Mouse (Mus musculus) liver, embryonic 11.5 days (tissue): ENCODE results near the gene Krtap20-2. TPM values are rescaled to one million over a fixed set of nuclear protein-coding genes. Genes with fewer than 3 reads are reported as not detected.
"Not testable (repeated sequence)": the region's sequence is repeated elsewhere in the genome, so short reads cannot be mapped to it uniquely, and the experiment has no call there.

ENCODE experiments used
- ATAC-seq: fragments of 200-750 bp; cut with Nextera tagmentation; replicated peaks from 2 replicates; pipeline ENCODE4 v1.8.0; 2017; ENCODE audit warnings: moderate number of reproducible peaks, mild to moderate bottlenecking, moderate TSS enrichment, moderate library complexity; ENCODE audit not compliant: low FRiP score
- DNase-seq: peaks from one replicate; pipeline ENCODE4 v3.0.0-alpha.2; 2017; ENCODE audit warnings: low spot score
- H3K27ac ChIP-seq: fragments of 300-500 bp; sonication (generic); 2 replicates; pipeline ENCODE4 v1.5.1; 2014; ENCODE audit warnings: mild to moderate bottlenecking, low read depth, low read length, control low read depth
- H3K27me3 ChIP-seq: fragments of 300-500 bp; sonication (generic); replicated peaks from 2 replicates; pipeline ENCODE4 v1.6.1; 2014; ENCODE audit warnings: low read length, mixed read lengths; ENCODE audit not compliant: control insufficient read depth, insufficient read depth
- H3K36me3 ChIP-seq: fragments of 300-500 bp; sonication (generic); 2 replicates; pipeline ENCODE4 v1.6.1; 2014; ENCODE audit warnings: mild to moderate bottlenecking, low read length, moderate library complexity, mixed read lengths; ENCODE audit not compliant: control insufficient read depth, insufficient read depth
- H3K4me1 ChIP-seq: fragments of 300-500 bp; sonication (generic); replicated peaks from 2 replicates; pipeline ENCODE4 v1.6.1; 2014; ENCODE audit warnings: low read length, mixed read lengths; ENCODE audit not compliant: control insufficient read depth, insufficient read depth
- H3K4me2 ChIP-seq: fragments of 300-500 bp; sonication (generic); 2 replicates; pipeline ENCODE4 v1.6.1; 2014; ENCODE audit warnings: mild to moderate bottlenecking, control low read depth, moderate library complexity
- H3K4me3 ChIP-seq: fragments of 300-500 bp; sonication (generic); 2 replicates; pipeline ENCODE4 v1.5.1; 2014; ENCODE audit warnings: low read depth, low read length, control low read depth
- H3K9ac ChIP-seq: fragments of 300-500 bp; sonication (generic); 2 replicates; pipeline ENCODE4 v1.6.1; 2014; ENCODE audit warnings: low read depth, low read length, control low read depth
- H3K9me3 ChIP-seq: fragments of 300-500 bp; sonication (generic); 2 replicates; pipeline ENCODE4 v1.6.1; 2016; ENCODE audit warnings: low read length, inconsistent platforms, mixed read lengths; ENCODE audit not compliant: control insufficient read depth
- WGBS: fragments of 180-500 bp; shearing (Covaris S2); extraction: QIAGEN DNeasy Blood & Tissue Kit; methylation state at CpG from one replicate; pipeline ENCODE4 v1.1.7; 2014; 5-methylcytosine and 5-hydroxymethylcytosine counted together
- polyA plus RNA-seq: library from polyadenylated mRNA; unstranded; fragments of >200 nt; fragmentation: Nextera tagmentation; extraction: Ambion mirVana; gene quantifications from 2 replicates; pipeline ENCODE4 v1.2.1, GENCODE M21; 2014

Krtap20-2 gene
- polyA plus RNA-seq, result not detected in 2 replicates

- Histone ChIP-seq H3K27ac (no peak within 1 kb of the TSS), H3K9ac (no peak within 1 kb of the TSS), H3K4me3 (no peak within 1 kb of the TSS), H3K36me3 (no peaks in the 10 kb centered on the region), H3K4me1 (no peaks in the 10 kb centered on the region), H3K4me2 (no peak within 1 kb of the TSS), H3K9me3 (no peaks in the 10 kb centered on the region), H3K27me3 (no peaks in the 10 kb centered on the region)
- WGBS, result 71% methylated on average over 1 of the region's 1 CpGs
- ATAC-seq (no peak), DNase-seq (no peak)
Measured at GRCm38 (mm10) chr16:89205561-89205960, at the start of gene Krtap20-2. Gene Krtap20-2 (plus strand): TSS chr16:89205861.

DNA sequence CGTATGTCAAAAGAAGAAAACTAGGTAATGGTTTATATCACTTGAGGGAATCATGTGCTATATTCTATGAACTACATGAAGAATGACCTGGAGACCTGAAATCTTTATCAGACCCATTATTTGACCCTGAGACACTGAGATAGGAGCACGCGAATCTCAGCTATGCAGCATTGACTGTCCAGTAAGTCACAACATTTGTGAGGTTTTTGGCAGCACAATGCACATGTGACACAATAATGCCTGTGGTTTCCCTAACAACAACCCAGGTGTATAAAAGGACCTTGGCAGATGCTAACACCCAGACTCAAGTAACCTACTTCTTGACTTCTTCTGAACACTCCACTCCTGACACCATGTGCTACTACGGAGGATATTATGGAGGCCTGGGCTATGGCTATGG lies 48.0 kb upstream of the Krtap20-2 start, which contains the start of gene Gm9789:
TSS of gene Gm9789 (plus strand) at position 301 of the 400 bp plus-strand sequence.
- Histone ChIP-seq H3K4me1 (no peaks in the 10 kb centered on the region), H3K27me3 (no peaks in the 10 kb centered on the region), H3K27ac (no peak within 1 kb of the TSS), H3K9me3 (0 out of 2 replicates have a peak, but pooled peaks cover 2% of the 10 kb centered on the region), H3K36me3 (no peaks in the 10 kb centered on the region), H3K4me3 (no peak within 1 kb of the TSS), H3K9ac (no peak within 1 kb of the TSS), H3K4me2 (no peak within 1 kb of the TSS)
- ATAC-seq (no peak), DNase-seq (no peak)
- 77% methylated on average over 4 of the region's 4 CpGs for WGBS

GRCm38 (mm10) chr16:89169190-89169589 lies 36.5 kb upstream of the Krtap20-2 start, which contains the start of gene Gm7735:
Gene Gm7735 (plus strand): TSS chr16:89169490.
- not testable (repeated sequence) for H3K4me2 ChIP-seq, H3K9ac ChIP-seq, H3K27ac ChIP-seq, H3K36me3 ChIP-seq, H3K9me3 ChIP-seq, H3K4me1 ChIP-seq, H3K27me3 ChIP-seq, DNase-seq, ATAC-seq, H3K4me3 ChIP-seq

DNA sequence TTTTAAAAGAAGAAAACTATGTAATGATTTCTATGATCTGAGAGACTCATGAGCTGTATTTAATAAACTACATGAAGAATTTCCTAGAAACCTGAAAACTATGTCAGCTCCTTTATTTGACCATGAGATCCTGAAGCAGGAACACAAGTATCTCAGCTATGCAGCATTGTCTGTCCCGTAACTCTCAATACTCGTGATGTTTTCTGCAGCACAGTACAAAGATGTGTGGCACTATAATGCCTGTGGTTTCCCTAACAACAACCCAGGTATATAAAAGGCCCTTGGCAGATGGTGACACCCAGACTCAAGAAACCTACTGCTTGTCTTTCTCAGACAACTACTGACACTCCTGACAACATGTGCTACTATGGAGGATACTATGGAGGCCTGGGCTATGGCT lies 31.2 kb upstream of the Krtap20-2 start, which contains the start of gene 1110057P08Rik:
TSS of gene 1110057P08Rik (plus strand) at position 301 of the 400 bp plus-strand sequence.
- H3K36me3 ChIP-seq, result no peaks in the 10 kb centered on the region
- no peak for ATAC-seq
- no peak within 1 kb of the TSS for H3K27ac ChIP-seq

GRCm38 (mm10) chr16:89188621-89189020 lies 17.0 kb upstream of the Krtap20-2 start:
- no peak for ATAC-seq
- no peak overlapping the region for H3K27ac ChIP-seq
- no peak overlapping the region for H3K4me3 ChIP-seq
- 76% methylated on average over 4 of the region's 4 CpGs for WGBS
- H3K36me3 ChIP-seq, result no peaks in the 10 kb centered on the region
- no peak overlapping the region for H3K9ac ChIP-seq
- no peaks in the 10 kb centered on the region for H3K27me3 ChIP-seq
- H3K4me1 ChIP-seq, result no peaks in the 10 kb centered on the region
- H3K9me3 ChIP-seq, result peaks cover 3% of the 10 kb centered on the region; the same call in 1 of the 2 replicates
- no peak for DNase-seq
- H3K4me2 ChIP-seq, result no peak overlapping the region

More for the DNA sequence above, 31.2 kb upstream of the Krtap20-2 start, which contains the start of gene 1110057P08Rik:
- Histone ChIP-seq H3K4me3 (no peak within 1 kb of the TSS), H3K27me3 (no peaks in the 10 kb centered on the region), H3K4me1 (no peaks in the 10 kb centered on the region), H3K4me2 (no peak within 1 kb of the TSS), H3K9me3 (peaks cover 3% of the 10 kb centered on the region; the same call in 1 of the 2 replicates), H3K9ac (no peak within 1 kb of the TSS)
- WGBS, result 76% methylated on average over 2 of the region's 2 CpGs
- no peak for DNase-seq

Other genes starting within 250 kb of the Krtap20-2 start
- gene Krtap16-3, start 243.0 kb upstream of the Krtap20-2 start, polyA plus RNA-seq, result not detected in 2 replicates
- not detected in 2 replicates for gene Krtap22-2, start 195.1 kb upstream of the Krtap20-2 start, polyA plus RNA-seq
- gene Gm10229, start 190.6 kb upstream of the Krtap20-2 start, polyA plus RNA-seq, result not detected in 2 replicates
- gene Krtap6-1, start 174.2 kb upstream of the Krtap20-2 start, polyA plus RNA-seq, result not detected in 2 replicates
- not detected in 2 replicates for gene Gm10228, start 164.4 kb upstream of the Krtap20-2 start, polyA plus RNA-seq
- gene Krtap6-5, start 158.0 kb upstream of the Krtap20-2 start, polyA plus RNA-seq, result not detected in 2 replicates
- gene 1110025L11Rik, start 141.9 kb upstream of the Krtap20-2 start, polyA plus RNA-seq, result not detected in 2 replicates
- gene Krtap6-3, start 121.8 kb upstream of the Krtap20-2 start, polyA plus RNA-seq, result not detected in 2 replicates
- not detected in 2 replicates for gene Gm6358, start 65.0 kb upstream of the Krtap20-2 start, polyA plus RNA-seq
- gene Gm10061, start 54.8 kb upstream of the Krtap20-2 start, polyA plus RNA-seq, result not detected in 2 replicates
- not detected in 2 replicates for gene Gm9789, start 47.9 kb upstream of the Krtap20-2 start, polyA plus RNA-seq
- gene Gm7735, start 36.4 kb upstream of the Krtap20-2 start, polyA plus RNA-seq, result not detected in 2 replicates
- gene 1110057P08Rik, start 31.1 kb upstream of the Krtap20-2 start, polyA plus RNA-seq, result not detected in 2 replicates
- not detected in 2 replicates for gene Krtap21-1, start 198.0 kb downstream of the Krtap20-2 start, polyA plus RNA-seq
- gene Krtap6-2, start 214.2 kb downstream of the Krtap20-2 start, polyA plus RNA-seq, result not detected in 2 replicates